Mouse (Mus musculus) adrenal gland, postnatal 36 days (tissue): ENCODE measurements at regions not wholly inside any gene's neighbourhood (a gene's known extent, or its start where the extent isn't known, plus 50 kb on each side); places are given as distances from the start of the nearest gene placed in this dataset.
A peak's percentile ranks its signal among the peaks of the same experiment; 100 is the strongest.

Source experiments
- DNase-seq, 2 experiments: peaks; one replicate each; pipeline ENCODE4 v3.0.0; 2021; ENCODE audit warnings: mixed read lengths in 1 of 2

GRCm38 (mm10) chr15:61157543-61157942 is 234.7 kb upstream of the A1bg start:
- DNase-seq: peak; percentile 90

GRCm38 (mm10) chr15:61155530-61155929 is 232.7 kb upstream of the A1bg start:
- DNase-seq: no peak

- no peak for DNase-seq
Measured at GRCm38 (mm10) chr15:61154166-61154565, 231.4 kb upstream of the A1bg start.

GRCm38 (mm10) chr15:61142851-61143250 is 220.0 kb upstream of the A1bg start:
- DNase-seq: no peak

GRCm38 (mm10) chr15:61139151-61139550 is 216.3 kb upstream of the A1bg start:
- DNase-seq: peak in 1 of 2 experiments; percentile 3

GRCm38 (mm10) chr15:61136781-61137180 is 214.0 kb upstream of the A1bg start:
- DNase-seq: no peak

GRCm38 (mm10) chr15:61133316-61133715 is 210.5 kb upstream of the A1bg start:
- no peak for DNase-seq

GRCm38 (mm10) chr15:61127971-61128370 is 205.2 kb upstream of the A1bg start:
- no peak for DNase-seq

- no peak for DNase-seq
Measured at GRCm38 (mm10) chr15:61127130-61127529, 204.3 kb upstream of the A1bg start.

- DNase-seq: no peak
Measured at GRCm38 (mm10) chr15:61116912-61117311, 194.1 kb upstream of the A1bg start.

- DNase-seq: no peak
Measured at GRCm38 (mm10) chr15:61109429-61110128, 186.8 kb upstream of the A1bg start.

GRCm38 (mm10) chr15:61108957-61109356 is 186.1 kb upstream of the A1bg start:
- DNase-seq: no peak

- DNase-seq: peak; percentile 6 to 51
Measured at GRCm38 (mm10) chr15:61102421-61103412, 179.9 kb upstream of the A1bg start.

- no peak for DNase-seq
Measured at GRCm38 (mm10) chr15:61100807-61101206, 178.0 kb upstream of the A1bg start.

- DNase-seq: no peak
Measured at GRCm38 (mm10) chr15:61098968-61099367, 176.2 kb upstream of the A1bg start.

GRCm38 (mm10) chr15:61098519-61098918 is 175.7 kb upstream of the A1bg start:
- no peak for DNase-seq

GRCm38 (mm10) chr15:61096021-61096781 is 173.4 kb upstream of the A1bg start:
- peak in 1 of 2 experiments; percentile 9 for DNase-seq

GRCm38 (mm10) chr15:61055017-61055609 is 132.3 kb upstream of the A1bg start:
- DNase-seq: no peak

GRCm38 (mm10) chr15:61051363-61051762 is 128.6 kb upstream of the A1bg start:
- no peak for DNase-seq

GRCm38 (mm10) chr15:61009509-61009908 is 86.7 kb upstream of the A1bg start:
- no peak for DNase-seq

GRCm38 (mm10) chr15:61007461-61008059 is 84.7 kb upstream of the A1bg start:
- DNase-seq: peak in 1 of 2 experiments; percentile 25
